Mouse (Mus musculus): ENCODE results near the gene Larp1b. TPM values are rescaled to one million over a fixed set of nuclear protein-coding genes. Genes with fewer than 3 reads are reported as not detected.

The Larp1b gene
- polyA plus RNA-seq, 1 experiment = 7.7 TPM

GRCm38 (mm10) chr3:41087071-41087470 lies 137.4 kb downstream of the Larp1b start:
- no peak for TF ChIP-seq CEBPB (IDR thresholded peaks at IDR 0.05; ENCODE audit: low read depth)
- no peak for TF ChIP-seq MYOD1 (IDR thresholded peaks at IDR 0.05; ENCODE audit: control insufficient read depth, insufficient read length, low read depth)
- no peak for TF ChIP-seq CTCF (IDR thresholded peaks at IDR 0.05; ENCODE audit: control insufficient read depth, insufficient read depth, insufficient read length)
- no peak for TF ChIP-seq MAX (IDR thresholded peaks at IDR 0.05)
- TF ChIP-seq FOSL1 (IDR thresholded peaks at IDR 0.05; ENCODE audit: insufficient read depth, low read length, poor library complexity, severe bottlenecking) = no peak
- TF ChIP-seq MYOG (IDR thresholded peaks at IDR 0.05; ENCODE audit: control insufficient read depth, extremely low read depth, insufficient read length) = no peak
- no peak for TF ChIP-seq USF1 (IDR thresholded peaks at IDR 0.05; ENCODE audit: low read depth)
- Histone ChIP-seq H3K79me2 (ENCODE audit: control insufficient read depth, insufficient read depth) (peaks cover 13% of the 10 kb centered on the region), H3K27me3 (ENCODE audit: control insufficient read depth, insufficient read depth, insufficient read length) (peaks cover 4% of the 10 kb centered on the region), H3ac (ENCODE audit: control insufficient read depth, insufficient read length, low read depth) (no peak overlapping the region), H3K4me3 (ENCODE audit: insufficient read depth, poor library complexity, severe bottlenecking) (no peak overlapping the region), H3K36me3 (ENCODE audit: control insufficient read depth, insufficient read depth) (no peaks in the 10 kb centered on the region), H3K79me3 (ENCODE audit: low read depth) (peaks cover 2% of the 10 kb centered on the region)

Other genes with a start within 250 kb of the Larp1b start
- not detected for gene Slc25a31, start 241.0 kb upstream of the Larp1b start, polyA plus RNA-seq (2012; fragmentation: generic; extraction: Trizol)
- gene Hspa4l, start 205.3 kb upstream of the Larp1b start, polyA plus RNA-seq (2012; fragmentation: generic; extraction: Trizol) = 15.7 TPM
- 15.7 TPM for gene Plk4, start 149.8 kb upstream of the Larp1b start, polyA plus RNA-seq (2012; fragmentation: generic; extraction: Trizol)
- 1.8 TPM for gene Mfsd8, start 102.9 kb upstream of the Larp1b start, polyA plus RNA-seq (2012; fragmentation: generic; extraction: Trizol)
- gene Abhd18, start 102.9 kb upstream of the Larp1b start, polyA plus RNA-seq (2012; fragmentation: generic; extraction: Trizol) = 0.47 TPM
- gene 1700034I23Rik, start 47.3 kb upstream of the Larp1b start, polyA plus RNA-seq (2012; fragmentation: generic; extraction: Trizol) = not detected
- gene Pgrmc2, start 133.2 kb downstream of the Larp1b start, polyA plus RNA-seq (2012; fragmentation: generic; extraction: Trizol) = 39.8 TPM

All from C2C12 (cell line).